Mouse (Mus musculus) CH12.LX (cell line): ENCODE data around the gene Glra3. TPM values are rescaled to one million over a fixed set of nuclear protein-coding genes. Genes with fewer than 3 reads are reported as not detected.

Experiments
- DNase-seq: peaks from one replicate; pipeline ENCODE4 v3.0.0-alpha.2; 2013; ENCODE audit errors: extremely low read depth
- H3K27ac ChIP-seq: 2 replicates; pipeline ENCODE4 v1.5.1; 2012; ENCODE audit warnings: low read depth, mild to moderate bottlenecking, control low read depth, moderate library complexity; ENCODE audit not compliant: insufficient read depth
- H3K27me3 ChIP-seq: replicated peaks from 2 replicates; pipeline ENCODE3; 2012; ENCODE audit warnings: inconsistent platforms
- H3K36me3 ChIP-seq, 2 experiments: replicated peaks in 1 of 2; 2 replicates each; pipeline versions ENCODE3 to v1.6.1; 2012; ENCODE audit warnings: inconsistent platforms in 1 of 2, low read length in 1 of 2, mild to moderate bottlenecking in 1 of 2, mixed read lengths in 1 of 2, moderate library complexity in 1 of 2; ENCODE audit not compliant: control insufficient read depth in 1 of 2, insufficient read depth in 1 of 2
- H3K4me1 ChIP-seq, 2 experiments: 2 replicates each; pipeline ENCODE4 v1.6.1; 2012; ENCODE audit warnings: inconsistent platforms in 1 of 2, moderate library complexity in 1 of 2; ENCODE audit not compliant: insufficient read depth in 2 of 2, control insufficient read depth in 1 of 2
- H3K4me2 ChIP-seq: 2 replicates; pipeline ENCODE4 v1.6.1; 2012; ENCODE audit warnings: low read depth, mild to moderate bottlenecking, control low read depth; ENCODE audit not compliant: poor library complexity, insufficient read depth, severe bottlenecking
- H3K4me3 ChIP-seq, 3 experiments: fragments of 150-350 bp in 1 of 3; sonication (generic) in 1 of 3; replicated peaks in 1 of 3; 2 replicates each; pipeline versions ENCODE3 to v1.5.1; 2011 to 2012; ENCODE audit warnings: low read depth in 2 of 3, low read length in 2 of 3, mild to moderate bottlenecking in 2 of 3, moderate library complexity in 2 of 3, control low read depth in 1 of 3, improper control_type of control experiment in 1 of 3, inconsistent platforms in 1 of 3, mixed read lengths in 1 of 3; ENCODE audit not compliant: poor library complexity in 1 of 3
- H3K79me2 ChIP-seq: replicated peaks from 2 replicates; pipeline ENCODE4 v1.6.1; 2012; ENCODE audit warnings: mild to moderate bottlenecking, moderate library complexity; ENCODE audit not compliant: control insufficient read depth, poor library complexity, insufficient read depth, severe bottlenecking; ENCODE audit errors: extremely low read depth
- H3K9ac ChIP-seq: 2 replicates; pipeline ENCODE4 v1.6.1; 2012; ENCODE audit warnings: low read depth, mild to moderate bottlenecking, control low read depth, moderate library complexity; ENCODE audit not compliant: insufficient read depth
- H3K9me3 ChIP-seq: replicated peaks from 2 replicates; pipeline ENCODE3; 2012; ENCODE audit warnings: low read length, inconsistent platforms, mixed read lengths
- CHD1 ChIP-seq: IDR thresholded peaks from 2 replicates; pipeline ENCODE4 v1.6.1; 2012; ENCODE audit warnings: low read depth, low read length, improper control_type of control experiment, inconsistent platforms
- CTCF ChIP-seq, 2 experiments: IDR thresholded peaks in 1 of 2; conservative IDR thresholded peaks in 1 of 2; 2 replicates each; pipeline ENCODE4 v1.5.1; 2011 to 2012; ENCODE audit warnings: low read depth in 2 of 2, low read length in 2 of 2, improper control_type of control experiment in 1 of 2, inconsistent platforms in 1 of 2, mild to moderate bottlenecking in 1 of 2, moderate library complexity in 1 of 2
- ELF1 ChIP-seq: IDR thresholded peaks from 2 replicates; pipeline ENCODE4 v1.6.1; 2014; ENCODE audit warnings: low read depth, mild to moderate bottlenecking, inconsistent platforms, low read length, improper control_type of control experiment
- EP300 ChIP-seq: IDR thresholded peaks from 2 replicates; pipeline ENCODE4 v1.6.1; 2011; ENCODE audit warnings: low read length, improper control_type of control experiment
- HCFC1 ChIP-seq: IDR thresholded peaks from 2 replicates; pipeline ENCODE4 v1.6.1; 2012; ENCODE audit warnings: low read depth, mild to moderate bottlenecking, inconsistent platforms, low read length, improper control_type of control experiment
- JUN ChIP-seq: IDR thresholded peaks from 2 replicates; pipeline ENCODE4 v1.6.1; 2011; ENCODE audit warnings: low read depth, mild to moderate bottlenecking, low read length, improper control_type of control experiment, moderate library complexity; ENCODE audit not compliant: insufficient read depth
- KAT2A ChIP-seq: IDR thresholded peaks from 2 replicates; pipeline ENCODE4 v1.6.1; 2012; ENCODE audit warnings: low read length, improper control_type of control experiment, inconsistent platforms; ENCODE audit not compliant: insufficient replicate concordance
- MAFK ChIP-seq: IDR thresholded peaks from 2 replicates; pipeline ENCODE4 v1.6.1; 2011; ENCODE audit warnings: low read length, improper control_type of control experiment; ENCODE audit not compliant: insufficient replicate concordance
- MAX ChIP-seq: IDR thresholded peaks from 2 replicates; pipeline ENCODE4 v1.6.1; 2011; ENCODE audit warnings: low read length, improper control_type of control experiment
- MXI1 ChIP-seq: IDR thresholded peaks from 2 replicates; pipeline ENCODE4 v1.6.1; 2011; ENCODE audit warnings: mild to moderate bottlenecking, low read depth, low read length, improper control_type of control experiment
- NRF1 ChIP-seq: IDR thresholded peaks from 2 replicates; pipeline ENCODE4 v1.6.1; 2014; ENCODE audit warnings: low read depth, mild to moderate bottlenecking, inconsistent platforms, low read length, improper control_type of control experiment, moderate library complexity
- POLR2AphosphoS2 ChIP-seq: IDR thresholded peaks from 2 replicates; pipeline ENCODE4 v1.6.1; 2011; ENCODE audit warnings: low read depth, low read length, improper control_type of control experiment
- RCOR1 ChIP-seq: conservative IDR thresholded peaks from 2 replicates; pipeline ENCODE4 v1.6.1; 2012; ENCODE audit warnings: low read depth, mild to moderate bottlenecking, inconsistent platforms, low read length, improper control_type of control experiment
- SIN3A ChIP-seq: IDR thresholded peaks from 2 replicates; pipeline ENCODE4 v1.6.1; 2012; ENCODE audit warnings: low read length, improper control_type of control experiment, inconsistent platforms
- SMC3 ChIP-seq: IDR thresholded peaks from 2 replicates; pipeline ENCODE4 v1.6.1; 2011; ENCODE audit warnings: low read depth, low read length, improper control_type of control experiment
- TBP ChIP-seq: conservative IDR thresholded peaks from 2 replicates; pipeline ENCODE4 v1.6.1; 2011; ENCODE audit warnings: low read depth, low read length, improper control_type of control experiment
- UBTF ChIP-seq: IDR thresholded peaks from 2 replicates; pipeline ENCODE4 v1.6.1; 2012; ENCODE audit warnings: low read depth, mild to moderate bottlenecking, inconsistent platforms, low read length, improper control_type of control experiment, moderate library complexity
- USF1 ChIP-seq: IDR thresholded peaks from 2 replicates; pipeline ENCODE4 v1.6.1; 2014; ENCODE audit warnings: low read depth, mild to moderate bottlenecking, inconsistent platforms, low read length, improper control_type of control experiment
- ZMIZ1 ChIP-seq: IDR thresholded peaks from 2 replicates; pipeline ENCODE4 v1.6.1; 2012; ENCODE audit warnings: low read depth, mild to moderate bottlenecking, inconsistent platforms, low read length, improper control_type of control experiment
- dilution Hi-C: fragments of 300-500 bp; cut with MboI; formaldehyde crosslinking; loops from 2 replicates; pipeline ENCODE4 v1.14.3; 2020; ENCODE audit warnings: low sequenced_read_pairs; ENCODE audit not compliant: extremely low pct_unique_long_range_greater_than_20kb, extremely low pct_ligation_motif_present
- in situ Hi-C: fragments of 300-500 bp; cut with MboI; formaldehyde crosslinking; loops from 3 replicates; pipeline ENCODE4 v1.14.3; 2019; ENCODE audit warnings: low sequenced_read_pairs, low pct_ligation_motif_present, low pct_unique_long_range_greater_than_20kb, mixed read lengths
- polyA plus RNA-seq: library from polyadenylated mRNA; unstranded; fragments of >175 nt; gene quantifications from 2 replicates; pipeline ENCODE4 v1.2.1, GENCODE M21; 2012; ENCODE audit warnings: low read depth; ENCODE audit not compliant: insufficient read length
- total RNA-seq, 2 experiments: library from RNA; depleted of rRNA; stranded (reverse); fragments of 300-350 nt in 1 of 2; fragments of >200 nt in 1 of 2; gene quantifications; 2 replicates each; pipeline ENCODE4 v1.2.3; 2012 to 2014

Gene Glra3
- total and polyA plus RNA-seq, 3 experiments, result not detected

DNA sequence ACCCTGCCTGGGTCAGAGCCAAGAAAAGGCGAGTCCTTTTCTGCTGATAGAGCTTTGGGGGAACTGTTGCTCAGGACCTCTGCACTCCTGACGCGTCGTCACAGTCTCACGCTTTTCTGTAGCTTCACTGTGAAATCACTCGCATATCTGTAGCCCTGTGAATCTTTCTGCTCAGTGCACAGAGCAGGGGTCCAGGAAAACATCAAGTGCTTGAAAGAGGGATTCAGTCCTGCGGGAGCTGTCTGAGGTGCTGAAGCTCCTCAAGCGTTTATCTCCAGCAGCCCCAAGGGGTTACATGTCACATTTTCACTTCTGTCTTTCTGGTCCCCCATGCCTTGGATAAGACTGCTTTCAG, 243 bp downstream of the Glra3 start:
- no peak for TF ChIP-seq SIN3A
- no peak for TF ChIP-seq ZMIZ1
- Histone ChIP-seq H3K27me3 (no peaks in the 10 kb centered on the region), H3K27ac (no peak overlapping the region), H3K79me2 (no peaks in the 10 kb centered on the region), H3K36me3 (no peaks in the 10 kb centered on the region), H3K9ac (no peak overlapping the region), H3K4me1 (no peaks in the 10 kb centered on the region), H3K9me3 (peaks cover 21% of the 10 kb centered on the region), H3K4me2 (no peak overlapping the region), H3K4me3 (no peak overlapping the region)
- no peak for DNase-seq
- dilution Hi-C loops, result no loop called here
- in situ Hi-C loops, result no loop called here

DNA sequence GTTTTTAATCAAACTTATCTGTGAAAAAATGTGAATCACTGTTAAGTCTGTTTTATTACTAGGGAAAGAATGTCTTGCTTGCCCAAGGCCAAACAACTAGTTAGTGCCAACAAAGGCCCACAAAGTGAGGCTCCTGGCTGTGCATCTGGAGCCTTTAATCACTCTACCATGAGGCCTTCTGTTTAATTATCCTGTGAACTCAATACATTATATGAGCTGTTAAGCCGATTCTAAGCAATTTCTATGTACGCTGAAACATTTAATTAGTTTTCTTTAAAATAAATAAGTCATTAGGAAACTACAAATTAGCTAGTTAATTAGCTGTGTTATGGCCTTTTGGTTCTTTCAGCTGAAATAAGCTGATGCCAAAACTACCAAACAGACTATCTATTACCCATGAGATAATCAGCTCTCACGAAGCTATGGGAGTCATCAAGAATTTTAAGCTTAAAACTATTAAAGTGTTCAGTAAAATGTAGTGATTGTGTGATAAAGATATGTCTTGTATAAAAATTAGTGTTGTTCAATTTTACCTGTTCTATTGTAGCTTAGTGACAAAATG, 24.6 kb downstream of the Glra3 start:
- no peak overlapping the region for H3K4me2 ChIP-seq
- no peaks in the 10 kb centered on the region for H3K27me3 ChIP-seq
- no peak for TF ChIP-seq RCOR1
- TF ChIP-seq MAX, result no peak
- TF ChIP-seq EP300, result no peak
- no peak for TF ChIP-seq ELF1
- TF ChIP-seq MAFK, result no peak
- no peak for TF ChIP-seq TBP
- TF ChIP-seq CTCF (conservative IDR thresholded peaks at IDR 0.05 in 1 of 2, IDR thresholded peaks at IDR 0.05 in 1 of 2; ENCODE audit: low read depth in 2 of 2, low read length in 2 of 2), result no peak
- no peak for TF ChIP-seq SMC3
- TF ChIP-seq CHD1, result no peak
- TF ChIP-seq UBTF, result no peak
- TF ChIP-seq HCFC1, result no peak
- TF ChIP-seq, all 38 proteins: peak for 0
- no peaks in the 10 kb centered on the region for H3K36me3 ChIP-seq
- no peaks in the 10 kb centered on the region for H3K4me1 ChIP-seq
- dilution Hi-C loops (no loop called here), in situ Hi-C loops (no loop called here)
- no peaks in the 10 kb centered on the region for H3K79me2 ChIP-seq
- no peak overlapping the region for H3K9ac ChIP-seq
- no peak for DNase-seq
- no peak overlapping the region for H3K4me3 ChIP-seq
- H3K9me3 ChIP-seq, result peaks cover 10% of the 10 kb centered on the region
- H3K27ac ChIP-seq, result no peak overlapping the region

GRCm38 (mm10) chr8:55997859-55998258, 57.6 kb downstream of the Glra3 start:
- no peak overlapping the region for H3K4me2 ChIP-seq
- H3K4me1 ChIP-seq, result no peaks in the 10 kb centered on the region
- no peaks in the 10 kb centered on the region for H3K79me2 ChIP-seq
- H3K4me3 ChIP-seq, result no peak overlapping the region
- no peak for DNase-seq
- H3K9ac ChIP-seq, result no peak overlapping the region
- TF ChIP-seq MXI1 (no peak), NRF1 (no peak), HCFC1 (no peak), POLR2AphosphoS2 (no peak), KAT2A (no peak), CTCF (conservative IDR thresholded peaks at IDR 0.05 in 1 of 2, IDR thresholded peaks at IDR 0.05 in 1 of 2; ENCODE audit: low read depth in 2 of 2, low read length in 2 of 2) (no peak), JUN (no peak), USF1 (no peak), SMC3 (no peak)
- TF ChIP-seq, all 38 proteins: peak for 0
- dilution Hi-C loops, result no loop called here
- no peaks in the 10 kb centered on the region for H3K27me3 ChIP-seq
- H3K27ac ChIP-seq, result no peak overlapping the region
- H3K9me3 ChIP-seq, result peaks cover 7% of the 10 kb centered on the region
- H3K36me3 ChIP-seq, result no peaks in the 10 kb centered on the region
- in situ Hi-C loops, result no loop called here
